Mouse (Mus musculus) CH12.LX (cell line): ENCODE data around the gene Cnpy3. TPM values are rescaled to one million over a fixed set of nuclear protein-coding genes. Genes with fewer than 3 reads are reported as not detected.
A peak's percentile ranks its signal among the peaks of the same experiment; 100 is the strongest.

Experiments
- DNase-seq: peaks from one replicate; pipeline ENCODE4 v3.0.0-alpha.2; 2013; ENCODE audit errors: extremely low read depth
- H3K27ac ChIP-seq: 2 replicates; pipeline ENCODE4 v1.5.1; 2012; ENCODE audit warnings: low read depth, mild to moderate bottlenecking, control low read depth, moderate library complexity; ENCODE audit not compliant: insufficient read depth
- H3K27me3 ChIP-seq: replicated peaks from 2 replicates; pipeline ENCODE3; 2012; ENCODE audit warnings: inconsistent platforms
- H3K36me3 ChIP-seq, 2 experiments: replicated peaks in 1 of 2; 2 replicates each; pipeline versions ENCODE3 to v1.6.1; 2012; ENCODE audit warnings: inconsistent platforms in 1 of 2, low read length in 1 of 2, mild to moderate bottlenecking in 1 of 2, mixed read lengths in 1 of 2, moderate library complexity in 1 of 2; ENCODE audit not compliant: control insufficient read depth in 1 of 2, insufficient read depth in 1 of 2
- H3K4me1 ChIP-seq, 2 experiments: 2 replicates each; pipeline ENCODE4 v1.6.1; 2012; ENCODE audit warnings: inconsistent platforms in 1 of 2, moderate library complexity in 1 of 2; ENCODE audit not compliant: insufficient read depth in 2 of 2, control insufficient read depth in 1 of 2
- H3K4me2 ChIP-seq: 2 replicates; pipeline ENCODE4 v1.6.1; 2012; ENCODE audit warnings: low read depth, mild to moderate bottlenecking, control low read depth; ENCODE audit not compliant: poor library complexity, insufficient read depth, severe bottlenecking
- H3K4me3 ChIP-seq, 3 experiments: fragments of 150-350 bp in 1 of 3; sonication (generic) in 1 of 3; replicated peaks in 1 of 3; 2 replicates each; pipeline versions ENCODE3 to v1.5.1; 2011 to 2012; ENCODE audit warnings: low read depth in 2 of 3, low read length in 2 of 3, mild to moderate bottlenecking in 2 of 3, moderate library complexity in 2 of 3, control low read depth in 1 of 3, improper control_type of control experiment in 1 of 3, inconsistent platforms in 1 of 3, mixed read lengths in 1 of 3; ENCODE audit not compliant: poor library complexity in 1 of 3
- H3K79me2 ChIP-seq: replicated peaks from 2 replicates; pipeline ENCODE4 v1.6.1; 2012; ENCODE audit warnings: mild to moderate bottlenecking, moderate library complexity; ENCODE audit not compliant: control insufficient read depth, poor library complexity, insufficient read depth, severe bottlenecking; ENCODE audit errors: extremely low read depth
- H3K9ac ChIP-seq: 2 replicates; pipeline ENCODE4 v1.6.1; 2012; ENCODE audit warnings: low read depth, mild to moderate bottlenecking, control low read depth, moderate library complexity; ENCODE audit not compliant: insufficient read depth
- H3K9me3 ChIP-seq: replicated peaks from 2 replicates; pipeline ENCODE3; 2012; ENCODE audit warnings: low read length, inconsistent platforms, mixed read lengths
- CHD1 ChIP-seq: IDR thresholded peaks from 2 replicates; pipeline ENCODE4 v1.6.1; 2012; ENCODE audit warnings: low read depth, low read length, improper control_type of control experiment, inconsistent platforms
- CHD2 ChIP-seq: IDR thresholded peaks from 2 replicates; pipeline ENCODE4 v1.6.1; 2011; ENCODE audit warnings: low read length, improper control_type of control experiment
- CTCF ChIP-seq, 2 experiments: IDR thresholded peaks in 1 of 2; conservative IDR thresholded peaks in 1 of 2; 2 replicates each; pipeline ENCODE4 v1.5.1; 2011 to 2012; ENCODE audit warnings: low read depth in 2 of 2, low read length in 2 of 2, improper control_type of control experiment in 1 of 2, inconsistent platforms in 1 of 2, mild to moderate bottlenecking in 1 of 2, moderate library complexity in 1 of 2
- E2F4 ChIP-seq: IDR thresholded peaks from 2 replicates; pipeline ENCODE4 v1.6.1; 2011; ENCODE audit warnings: low read depth, low read length, improper control_type of control experiment; ENCODE audit not compliant: insufficient replicate concordance
- ELF1 ChIP-seq: IDR thresholded peaks from 2 replicates; pipeline ENCODE4 v1.6.1; 2014; ENCODE audit warnings: low read depth, mild to moderate bottlenecking, inconsistent platforms, low read length, improper control_type of control experiment
- EP300 ChIP-seq: IDR thresholded peaks from 2 replicates; pipeline ENCODE4 v1.6.1; 2011; ENCODE audit warnings: low read length, improper control_type of control experiment
- GABPA ChIP-seq: IDR thresholded peaks from 2 replicates; pipeline ENCODE4 v1.6.1; 2012; ENCODE audit warnings: low read depth, low read length, improper control_type of control experiment, inconsistent platforms; ENCODE audit not compliant: insufficient replicate concordance
- HCFC1 ChIP-seq: IDR thresholded peaks from 2 replicates; pipeline ENCODE4 v1.6.1; 2012; ENCODE audit warnings: low read depth, mild to moderate bottlenecking, inconsistent platforms, low read length, improper control_type of control experiment
- IRF4 ChIP-seq: IDR thresholded peaks from 2 replicates; pipeline ENCODE4 v1.6.1; 2014; ENCODE audit warnings: low read depth, mild to moderate bottlenecking, inconsistent platforms, low read length, improper control_type of control experiment
- MAFK ChIP-seq: IDR thresholded peaks from 2 replicates; pipeline ENCODE4 v1.6.1; 2011; ENCODE audit warnings: low read length, improper control_type of control experiment; ENCODE audit not compliant: insufficient replicate concordance
- MEF2A ChIP-seq: IDR thresholded peaks from 2 replicates; pipeline ENCODE4 v1.6.1; 2014; ENCODE audit warnings: low read depth, mild to moderate bottlenecking, inconsistent platforms, low read length, improper control_type of control experiment, borderline replicate concordance
- MYC ChIP-seq: IDR thresholded peaks from 2 replicates; pipeline ENCODE4 v1.6.1; 2011; ENCODE audit warnings: low read depth, mild to moderate bottlenecking, improper control_type of control experiment, low read length
- POLR2A ChIP-seq: IDR thresholded peaks from 2 replicates; pipeline ENCODE4 v1.6.1; 2011; ENCODE audit warnings: low read depth, mild to moderate bottlenecking, improper control_type of control experiment, low read length
- POLR2AphosphoS2 ChIP-seq: IDR thresholded peaks from 2 replicates; pipeline ENCODE4 v1.6.1; 2011; ENCODE audit warnings: low read depth, low read length, improper control_type of control experiment
- RAD21 ChIP-seq: IDR thresholded peaks from 2 replicates; pipeline ENCODE4 v1.6.1; 2011; ENCODE audit warnings: low read depth, mild to moderate bottlenecking, low read length, improper control_type of control experiment, moderate library complexity
- TCF12 ChIP-seq: IDR thresholded peaks from 2 replicates; pipeline ENCODE4 v1.6.1; 2014; ENCODE audit warnings: low read depth, mild to moderate bottlenecking, inconsistent platforms, low read length, improper control_type of control experiment
- UBTF ChIP-seq: IDR thresholded peaks from 2 replicates; pipeline ENCODE4 v1.6.1; 2012; ENCODE audit warnings: low read depth, mild to moderate bottlenecking, inconsistent platforms, low read length, improper control_type of control experiment, moderate library complexity
- USF1 ChIP-seq: IDR thresholded peaks from 2 replicates; pipeline ENCODE4 v1.6.1; 2014; ENCODE audit warnings: low read depth, mild to moderate bottlenecking, inconsistent platforms, low read length, improper control_type of control experiment
- ZKSCAN1 ChIP-seq: IDR thresholded peaks from 2 replicates; pipeline ENCODE4 v1.6.1; 2012; ENCODE audit warnings: low read depth, inconsistent platforms, low read length, improper control_type of control experiment, borderline replicate concordance
- ZNF384 ChIP-seq: IDR thresholded peaks from 2 replicates; pipeline ENCODE4 v1.6.1; 2012; ENCODE audit warnings: low read depth, low read length, improper control_type of control experiment, inconsistent platforms
- dilution Hi-C: fragments of 300-500 bp; cut with MboI; formaldehyde crosslinking; loops from 2 replicates; pipeline ENCODE4 v1.14.3; 2020; ENCODE audit warnings: low sequenced_read_pairs; ENCODE audit not compliant: extremely low pct_unique_long_range_greater_than_20kb, extremely low pct_ligation_motif_present
- in situ Hi-C: fragments of 300-500 bp; cut with MboI; formaldehyde crosslinking; loops from 3 replicates; pipeline ENCODE4 v1.14.3; 2019; ENCODE audit warnings: low sequenced_read_pairs, low pct_ligation_motif_present, low pct_unique_long_range_greater_than_20kb, mixed read lengths
- polyA plus RNA-seq: library from polyadenylated mRNA; unstranded; fragments of >175 nt; gene quantifications from 2 replicates; pipeline ENCODE4 v1.2.1, GENCODE M21; 2012; ENCODE audit warnings: low read depth; ENCODE audit not compliant: insufficient read length
- total RNA-seq, 2 experiments: library from RNA; depleted of rRNA; stranded (reverse); fragments of 300-350 nt in 1 of 2; fragments of >200 nt in 1 of 2; gene quantifications; 2 replicates each; pipeline ENCODE4 v1.2.3; 2012 to 2014

The Cnpy3 gene
- total and polyA plus RNA-seq, 3 experiments, result 78.6 to 102 (median 94.8) TPM

DNA sequence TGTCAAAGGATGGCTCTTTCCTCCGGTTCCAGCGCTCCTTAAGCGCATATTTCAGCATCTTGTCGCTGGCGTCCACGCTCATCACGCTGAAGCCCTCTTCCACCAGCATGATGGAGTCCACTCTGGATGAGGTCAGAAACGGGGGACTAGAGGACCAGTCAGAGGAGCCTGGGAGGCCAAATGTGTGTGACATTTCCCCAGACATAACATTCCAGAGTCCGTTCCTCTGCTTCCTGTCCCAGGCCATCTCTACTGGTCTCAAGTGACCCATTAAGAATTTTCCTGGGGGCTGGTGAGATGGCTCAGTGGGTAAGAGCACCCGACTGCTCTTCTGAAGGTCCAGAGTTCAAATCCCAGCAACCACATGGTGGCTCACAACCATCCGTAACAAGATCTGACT lies 24.7 kb downstream of the Cnpy3 start:
- no peaks in the 10 kb centered on the region for H3K9me3 ChIP-seq
- no peak for DNase-seq
- no peak overlapping the region for H3K9ac ChIP-seq
- dilution Hi-C loops (no loop called here), in situ Hi-C loops (no loop called here)
- no peaks in the 10 kb centered on the region for H3K79me2 ChIP-seq
- peaks cover 3% of the 10 kb centered on the region in 2 experiments for H3K4me1 ChIP-seq
- H3K4me3 ChIP-seq, result no peak overlapping the region
- peaks cover 31 to 55% of the 10 kb centered on the region in 2 experiments for H3K36me3 ChIP-seq
- no peak overlapping the region for H3K4me2 ChIP-seq
- H3K27me3 ChIP-seq, result no peaks in the 10 kb centered on the region
- TF ChIP-seq CHD2 (no peak), HCFC1 (no peak), ZKSCAN1 (no peak), USF1 (no peak), CHD1 (no peak), MYC (no peak), ZNF384 (no peak), EP300 (no peak), ELF1 (no peak), POLR2A (no peak), UBTF (no peak), E2F4 (no peak), GABPA (no peak), IRF4 (no peak), RAD21 (no peak), MAFK (no peak), TCF12 (no peak), CTCF (conservative IDR thresholded peaks at IDR 0.05 in 1 of 2, IDR thresholded peaks at IDR 0.05 in 1 of 2; ENCODE audit: low read depth in 2 of 2, low read length in 2 of 2) (no peak), MEF2A (no peak)
- no peak overlapping the region for H3K27ac ChIP-seq

DNA sequence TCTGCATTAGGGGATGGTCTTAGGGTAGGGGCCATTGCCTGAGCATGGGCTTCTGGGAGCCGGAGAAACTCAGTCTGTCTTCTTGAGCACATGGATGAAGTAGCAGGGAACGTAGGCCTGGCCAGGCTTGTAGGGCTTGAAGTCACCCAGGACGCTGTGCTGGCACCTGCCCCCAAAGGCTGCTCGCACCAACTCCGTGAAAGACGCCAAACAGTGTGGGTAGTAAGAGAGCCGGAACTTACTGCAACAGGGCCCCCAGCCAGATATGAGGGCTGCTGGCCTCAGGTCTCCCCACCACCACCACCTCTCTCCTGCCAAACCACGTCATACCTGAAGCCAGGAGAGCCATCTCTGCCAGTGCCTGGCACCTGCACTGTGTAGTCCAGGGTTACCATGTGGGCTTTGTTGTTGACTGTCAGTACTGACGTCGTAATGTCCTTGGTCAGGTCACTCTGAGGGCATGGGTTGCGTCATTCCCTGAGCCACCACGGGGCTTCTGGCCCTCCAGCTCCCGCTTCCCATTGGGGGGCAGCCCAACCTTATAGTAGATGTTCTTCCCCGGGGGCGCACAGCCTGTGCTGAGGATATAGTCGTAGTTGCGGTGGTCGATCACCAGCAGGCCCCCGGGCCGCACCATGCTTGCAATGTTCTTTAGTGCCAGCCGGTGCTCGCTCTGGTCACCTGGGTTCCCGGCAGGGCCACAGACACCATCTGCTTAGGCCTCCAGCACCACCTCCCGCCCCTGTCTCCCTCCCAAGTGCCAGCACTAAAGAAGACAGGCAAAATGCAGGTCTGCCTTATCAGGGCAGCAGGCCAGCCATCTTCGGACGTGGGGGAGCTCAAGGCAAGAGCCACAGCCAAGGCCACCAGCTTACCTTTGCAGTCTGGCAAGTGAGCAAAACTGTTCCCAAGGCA lies 26.0 kb downstream of the Cnpy3 start:
- dilution Hi-C loops, result no loop called here
- DNase-seq, result no peak
- Histone ChIP-seq H3K36me3 (peaks cover 44 to 68% of the 10 kb centered on the region in 2 experiments), H3K4me2 (no peak overlapping the region), H3K9ac (no peak overlapping the region), H3K27ac (no peak overlapping the region), H3K9me3 (no peaks in the 10 kb centered on the region), H3K4me1 (peaks cover 6 to 11% of the 10 kb centered on the region in 2 experiments), H3K27me3 (no peaks in the 10 kb centered on the region), H3K79me2 (no peaks in the 10 kb centered on the region), H3K4me3 (no peak overlapping the region)
- in situ Hi-C loops, result no loop called here
- TF ChIP-seq POLR2AphosphoS2 (no peak), CTCF (conservative IDR thresholded peaks at IDR 0.05 in 1 of 2, IDR thresholded peaks at IDR 0.05 in 1 of 2; ENCODE audit: low read depth in 2 of 2, low read length in 2 of 2) (0 out of 4 replicates have a peak, but pooled peaks of 1 of the 2 experiments have one; percentile 0)
